Mouse (Mus musculus): ENCODE measurements around the gene Myh2. TPM values are rescaled to one million over a fixed set of nuclear protein-coding genes. Genes with fewer than 3 reads are reported as not detected.

Gene Myh2
- polyA plus RNA-seq, 1 experiment: 1.2 TPM

GRCm38 (mm10) chr11:67151159-67151558 is 19.7 kb upstream of the Myh2 start:
- WGBS: 67% methylated on average over 3 of the region's 3 CpGs
- H3K4me3 ChIP-seq (replicated peaks; ENCODE audit: extremely low read depth, low read depth, low read length): no peak overlapping the region
- TF ChIP-seq POLR2A (IDR thresholded peaks at IDR 0.05; ENCODE audit: borderline replicate concordance, extremely low read depth, low read depth, low read length) (no peak), CTCF (IDR thresholded peaks at IDR 0.05; ENCODE audit: insufficient read depth, low read length) (no peak)
- no peaks in the 10 kb centered on the region for H3K4me1 ChIP-seq (ENCODE audit: control insufficient read depth, insufficient read depth, low read length)
- no peak for DNase-seq

- DNase-seq: no peak
- WGBS: 78% methylated on average over 16 of the region's 16 CpGs
- Histone ChIP-seq H3K4me3 (replicated peaks; ENCODE audit: extremely low read depth, low read depth, low read length) (no peak overlapping the region), H3K4me1 (ENCODE audit: control insufficient read depth, insufficient read depth, low read length) (no peaks in the 10 kb centered on the region)
- TF ChIP-seq CTCF (IDR thresholded peaks at IDR 0.05; ENCODE audit: insufficient read depth, low read length) (no peak), POLR2A (IDR thresholded peaks at IDR 0.05; ENCODE audit: borderline replicate concordance, extremely low read depth, low read depth, low read length) (no peak)
Observed at GRCm38 (mm10) chr11:67151651-67152630, 18.9 kb upstream of the Myh2 start.

GRCm38 (mm10) chr11:67153123-67153522 is 17.7 kb upstream of the Myh2 start:
- no peak for DNase-seq
- no peaks in the 10 kb centered on the region for H3K4me1 ChIP-seq (ENCODE audit: control insufficient read depth, insufficient read depth, low read length)
- 25% methylated on average over 1 of the region's 1 CpGs for WGBS
- no peak overlapping the region for H3K4me3 ChIP-seq (replicated peaks; ENCODE audit: extremely low read depth, low read depth, low read length)
- TF ChIP-seq CTCF (IDR thresholded peaks at IDR 0.05; ENCODE audit: insufficient read depth, low read length) (no peak), POLR2A (IDR thresholded peaks at IDR 0.05; ENCODE audit: borderline replicate concordance, extremely low read depth, low read depth, low read length) (no peak)

GRCm38 (mm10) chr11:67153843-67154242 is 17.0 kb upstream of the Myh2 start:
- H3K4me3 ChIP-seq (replicated peaks; ENCODE audit: extremely low read depth, low read depth, low read length): no peak overlapping the region
- H3K4me1 ChIP-seq (ENCODE audit: control insufficient read depth, insufficient read depth, low read length): no peaks in the 10 kb centered on the region
- DNase-seq: no peak
- TF ChIP-seq POLR2A (IDR thresholded peaks at IDR 0.05; ENCODE audit: borderline replicate concordance, extremely low read depth, low read depth, low read length) (no peak), CTCF (IDR thresholded peaks at IDR 0.05; ENCODE audit: insufficient read depth, low read length) (no peak)
- WGBS: 38% methylated on average over 1 of the region's 1 CpGs

GRCm38 (mm10) chr11:67155650-67156049 is 15.2 kb upstream of the Myh2 start:
- H3K4me1 ChIP-seq (ENCODE audit: control insufficient read depth, insufficient read depth, low read length): no peaks in the 10 kb centered on the region
- no peak overlapping the region for H3K4me3 ChIP-seq (replicated peaks; ENCODE audit: extremely low read depth, low read depth, low read length)
- WGBS: 84% methylated on average over 2 of the region's 2 CpGs
- no peak for DNase-seq
- TF ChIP-seq CTCF (IDR thresholded peaks at IDR 0.05; ENCODE audit: insufficient read depth, low read length) (no peak), POLR2A (IDR thresholded peaks at IDR 0.05; ENCODE audit: borderline replicate concordance, extremely low read depth, low read depth, low read length) (no peak)

GRCm38 (mm10) chr11:67160131-67160530 is 10.7 kb upstream of the Myh2 start:
- DNase-seq: no peak
- Histone ChIP-seq H3K4me1 (ENCODE audit: control insufficient read depth, insufficient read depth, low read length) (no peaks in the 10 kb centered on the region), H3K4me3 (replicated peaks; ENCODE audit: extremely low read depth, low read depth, low read length) (no peak overlapping the region)
- TF ChIP-seq CTCF (IDR thresholded peaks at IDR 0.05; ENCODE audit: insufficient read depth, low read length): no peak
- no peak for TF ChIP-seq POLR2A (IDR thresholded peaks at IDR 0.05; ENCODE audit: borderline replicate concordance, extremely low read depth, low read depth, low read length)
- WGBS: 87% methylated on average over 3 of the region's 3 CpGs

GRCm38 (mm10) chr11:67163701-67164100 is 7.1 kb upstream of the Myh2 start:
- no peak for TF ChIP-seq CTCF (IDR thresholded peaks at IDR 0.05; ENCODE audit: insufficient read depth, low read length)
- TF ChIP-seq POLR2A (IDR thresholded peaks at IDR 0.05; ENCODE audit: borderline replicate concordance, extremely low read depth, low read depth, low read length): no peak
- H3K4me3 ChIP-seq (replicated peaks; ENCODE audit: extremely low read depth, low read depth, low read length): no peak overlapping the region
- DNase-seq: no peak
- no peaks in the 10 kb centered on the region for H3K4me1 ChIP-seq (ENCODE audit: control insufficient read depth, insufficient read depth, low read length)
- WGBS: 73% methylated on average over 4 of the region's 4 CpGs

GRCm38 (mm10) chr11:67164851-67165250 is 6.0 kb upstream of the Myh2 start:
- WGBS: 53% methylated on average over 5 of the region's 5 CpGs
- H3K4me1 ChIP-seq (ENCODE audit: control insufficient read depth, insufficient read depth, low read length): no peaks in the 10 kb centered on the region

GRCm38 (mm10) chr11:67169301-67169700 is 1.5 kb upstream of the Myh2 start:
- 50% methylated on average over 5 of the region's 5 CpGs for WGBS
- no peak for TF ChIP-seq POLR2A (IDR thresholded peaks at IDR 0.05; ENCODE audit: borderline replicate concordance, extremely low read depth, low read depth, low read length)
- TF ChIP-seq CTCF (IDR thresholded peaks at IDR 0.05; ENCODE audit: insufficient read depth, low read length): no peak
- Histone ChIP-seq H3K4me1 (ENCODE audit: control insufficient read depth, insufficient read depth, low read length) (no peaks in the 10 kb centered on the region), H3K4me3 (replicated peaks; ENCODE audit: extremely low read depth, low read depth, low read length) (no peak overlapping the region)
- DNase-seq: no peak

More at GRCm38 (mm10) chr11:67164851-67165250, 6.0 kb upstream of the Myh2 start:
- no peak for DNase-seq
- TF ChIP-seq CTCF (IDR thresholded peaks at IDR 0.05; ENCODE audit: insufficient read depth, low read length): no peak
- TF ChIP-seq POLR2A (IDR thresholded peaks at IDR 0.05; ENCODE audit: borderline replicate concordance, extremely low read depth, low read depth, low read length): no peak
- H3K4me3 ChIP-seq (replicated peaks; ENCODE audit: extremely low read depth, low read depth, low read length): no peak overlapping the region

- no peak for DNase-seq
- no peak overlapping the region for H3K4me3 ChIP-seq (replicated peaks; ENCODE audit: extremely low read depth, low read depth, low read length)
- WGBS: 66% methylated on average over 2 of the region's 2 CpGs
- no peaks in the 10 kb centered on the region for H3K4me1 ChIP-seq (ENCODE audit: control insufficient read depth, insufficient read depth, low read length)
- TF ChIP-seq POLR2A (IDR thresholded peaks at IDR 0.05; ENCODE audit: borderline replicate concordance, extremely low read depth, low read depth, low read length): no peak
- TF ChIP-seq CTCF (IDR thresholded peaks at IDR 0.05; ENCODE audit: insufficient read depth, low read length): no peak
Observed at GRCm38 (mm10) chr11:67172439-67172838, 1.6 kb downstream of the Myh2 start.
